22 mouse cellular contexts compared by ENCODE assay signal in genomic region chr2:33790301-33790700, GRCm38 (mm10).
A peak's percentile ranks its signal among the peaks of the same experiment; 100 is the strongest.
DNase-seq lines count a peak whose midpoint lies in the region; ATAC-seq and TF ChIP-seq lines count a peak whose summit lies in the region.
"Had no signal": no experiment of that assay in that cellular context is flagged by ENCODE, and none has a peak within 500 bp of the region (broad histone marks: within the 10 kb centered on the region; RNA-seq: fewer than 3 reads in every experiment).

No protein-coding gene starts in this region.

- no peak for TF ChIP-seq CTCF in forebrain, postnatal 0 days (IDR thresholded peaks at IDR 0.05; ENCODE audit: low read depth)
- TF ChIP-seq CTCF in Patski (IDR thresholded peaks at IDR 0.05) = no peak

- H3K9me3 ChIP-seq in forebrain, embryonic 14.5 days (replicated peaks; ENCODE audit: control insufficient read depth, low read length) = no peaks in the 10 kb centered on the region
- H3K9me3 ChIP-seq in forebrain, postnatal 0 days (ENCODE audit: low read length) = no peaks in the 10 kb centered on the region
- H3K9me3 ChIP-seq in hindbrain, embryonic 16.5 days (ENCODE audit: control insufficient read depth, low read length) = no peaks in the 10 kb centered on the region
- H3K9me3 ChIP-seq in neural tube, embryonic 14.5 days (ENCODE audit: control insufficient read depth, low read length) = no peaks in the 10 kb centered on the region
- H3K9me3 ChIP-seq: heart, embryonic 13.5 days; megakaryocyte, embryonic 14.5 days had no signal

- H3K4me3 ChIP-seq in forebrain, embryonic 14.5 days (ENCODE audit: low read depth, low read length) = no peak overlapping the region
- H3K4me3 ChIP-seq in forebrain, postnatal 0 days (ENCODE audit: low read depth, low read length) = no peak overlapping the region
- H3K4me3 ChIP-seq in hindbrain, embryonic 16.5 days (ENCODE audit: low read length) = no peak overlapping the region
- no peak overlapping the region for H3K4me3 ChIP-seq in neural tube, embryonic 14.5 days (ENCODE audit: low read depth, low read length)
- H3K4me3 ChIP-seq: heart, embryonic 13.5 days; megakaryocyte, embryonic 14.5 days had no signal

- H3K27me3 ChIP-seq in forebrain, embryonic 14.5 days (replicated peaks; ENCODE audit: control insufficient read depth, insufficient read depth, low read length) = no peaks in the 10 kb centered on the region
- no peaks in the 10 kb centered on the region for H3K27me3 ChIP-seq in forebrain, postnatal 0 days (ENCODE audit: insufficient read depth, low read length)
- no peaks in the 10 kb centered on the region for H3K27me3 ChIP-seq in Patski
- no peaks in the 10 kb centered on the region for H3K27me3 ChIP-seq in hindbrain, embryonic 16.5 days (replicated peaks; ENCODE audit: control insufficient read depth, insufficient read depth, low read length)
- no peaks in the 10 kb centered on the region for H3K27me3 ChIP-seq in neural tube, embryonic 14.5 days (ENCODE audit: control insufficient read depth, insufficient read depth, low read length)
- H3K27me3 ChIP-seq: heart, embryonic 13.5 days; megakaryocyte, embryonic 14.5 days had no signal

- CTCF ChIA-PET in Patski (lab: Charles Lee) = no interaction called here

- peaks cover 68% of the 10 kb centered on the region for H3K4me1 ChIP-seq in forebrain, embryonic 14.5 days (ENCODE audit: control insufficient read depth, insufficient read depth, low read length)
- peaks cover 38% of the 10 kb centered on the region for H3K4me1 ChIP-seq in forebrain, postnatal 0 days (ENCODE audit: insufficient read depth)
- peaks cover 51% of the 10 kb centered on the region for H3K4me1 ChIP-seq in hindbrain, embryonic 16.5 days (ENCODE audit: control insufficient read depth, insufficient read depth, low read depth, low read length)
- peaks cover 53% of the 10 kb centered on the region for H3K4me1 ChIP-seq in neural tube, embryonic 14.5 days (ENCODE audit: control insufficient read depth, insufficient read depth, low read length)

- in situ Hi-C loops in Patski (cut with MboI; ENCODE audit: low pct_unique_long_range_greater_than_20kb) = no loop called here

- POLR2A ChIA-PET in Patski (lab: Charles Lee) = interaction anchor here (0.7 to 2.2 kb wide), 3 partner anchors 21 to 44 kb away, joined by 3 to 8 read pairs (median 4); no protein-coding TSS in a partner anchor

- H3K27ac ChIP-seq in forebrain, embryonic 14.5 days (ENCODE audit: low read depth, low read length) = peak overlapping the region; percentile 92; the same call in 1 of the 2 replicates
- no peak overlapping the region for H3K27ac ChIP-seq in forebrain, postnatal 0 days (ENCODE audit: low read depth, low read length)
- peak overlapping the region; percentile 50 for H3K27ac ChIP-seq in hindbrain, embryonic 16.5 days (ENCODE audit: low read depth, low read length)
- H3K27ac ChIP-seq in neural tube, embryonic 14.5 days (ENCODE audit: low read depth, low read length) = peak overlapping the region; percentile 74; the same call in 1 of the 2 replicates
- H3K27ac ChIP-seq: heart, embryonic 13.5 days; stomach, postnatal 0 days had no signal

- no peak for ATAC-seq in forebrain, embryonic 14.5 days
- no peak for ATAC-seq in forebrain, postnatal 0 days
- no peak for ATAC-seq in Patski
- no peak for ATAC-seq in hindbrain, embryonic 16.5 days
- no peak for ATAC-seq in neural tube, embryonic 14.5 days (ENCODE audit: low read depth)
- no peak for ATAC-seq in cerebellum, adult (ENCODE audit: insufficient number of reproducible peaks, low FRiP score, low TSS enrichment)
- ATAC-seq: activated CD4-positive, CD25-positive, alpha-beta regulatory T cell, adult 4 months; intestine, postnatal 0 days; liver, postnatal 0 days had no signal

- H3K36me3 ChIP-seq in forebrain, embryonic 14.5 days (ENCODE audit: control insufficient read depth, insufficient read depth, low read length) = peaks cover 13% of the 10 kb centered on the region
- H3K36me3 ChIP-seq in forebrain, postnatal 0 days (ENCODE audit: insufficient read depth) = peaks cover 7% of the 10 kb centered on the region; the same call in 1 of the 2 replicates
- H3K36me3 ChIP-seq in hindbrain, embryonic 16.5 days (ENCODE audit: control insufficient read depth, insufficient read depth, low read length) = peaks cover 2% of the 10 kb centered on the region; the same call in 1 of the 2 replicates
- no peaks in the 10 kb centered on the region for H3K36me3 ChIP-seq in neural tube, embryonic 14.5 days (ENCODE audit: control insufficient read depth, insufficient read depth, low read length)

- no peak overlapping the region for H3K4me2 ChIP-seq in forebrain, embryonic 14.5 days (ENCODE audit: low read length)
- no peak overlapping the region for H3K4me2 ChIP-seq in forebrain, postnatal 0 days (ENCODE audit: low read depth)
- no peak overlapping the region for H3K4me2 ChIP-seq in hindbrain, embryonic 16.5 days (ENCODE audit: low read length)
- H3K4me2 ChIP-seq in neural tube, embryonic 14.5 days (ENCODE audit: low read depth, low read length) = no peak overlapping the region
- H3K4me2 ChIP-seq: heart, embryonic 13.5 days had no signal

- no peak for DNase-seq in forebrain, embryonic 14.5 days (ENCODE audit: low spot score)
- DNase-seq in forebrain, postnatal 0 days = no peak
- DNase-seq in Patski (ENCODE audit: low read depth, low spot score) = peak; percentile 31
- DNase-seq in testis, postnatal 14 days (ENCODE audit: low spot score) = no peak
- no peak for DNase-seq in MN1 (ENCODE audit: low spot score)
- DNase-seq: adrenal gland, postnatal 14 days; cerebellum, adult 9-11 months; heart, adult 11 months; heart, postnatal 36 days; kidney, postnatal 10 days; liver; liver, postnatal 0 days; lung, postnatal 14 days; thymus, postnatal 4 days had no signal

- WGBS in forebrain, embryonic 14.5 days = 26% methylated on average over 5 of the region's 5 CpGs
- WGBS in forebrain, postnatal 0 days = 33% methylated on average over 5 of the region's 5 CpGs
- WGBS in hindbrain, embryonic 16.5 days = 40% methylated on average over 5 of the region's 5 CpGs
- 52% methylated on average over 5 of the region's 5 CpGs for WGBS in neural tube, embryonic 14.5 days

- H3K9ac ChIP-seq in forebrain, embryonic 14.5 days (ENCODE audit: low read length) = no peak overlapping the region
- H3K9ac ChIP-seq in forebrain, postnatal 0 days = no peak overlapping the region
- no peak overlapping the region for H3K9ac ChIP-seq in hindbrain, embryonic 16.5 days (ENCODE audit: low read depth, low read length)
- no peak overlapping the region for H3K9ac ChIP-seq in neural tube, embryonic 14.5 days (replicated peaks; ENCODE audit: low read depth, low read length)
- H3K9ac ChIP-seq: heart, embryonic 13.5 days; liver, postnatal 0 days had no signal
